Comparison of ENCODE assay signal across 26 mouse cellular contexts in genomic region chr3:122574921-122575320, GRCm38 (mm10). TPM values are rescaled to one million over a fixed set of nuclear protein-coding genes. Genes with fewer than 3 reads are reported as not detected.
DNase-seq lines count a peak whose midpoint lies in the region; ATAC-seq and TF ChIP-seq lines count a peak whose summit lies in the region.
"Had no signal": no experiment of that assay in that cellular context is flagged by ENCODE, and none has a peak within 500 bp of the region (broad histone marks: within the 10 kb centered on the region; RNA-seq: fewer than 3 reads in every experiment).

No protein-coding gene starts in this region.

- no peak for TF ChIP-seq CTCF in bone marrow macrophage, adult 2 months (IDR thresholded peaks at IDR 0.05; ENCODE audit: low read depth, low read length)

- no peaks in the 10 kb centered on the region for H3K27me3 ChIP-seq in midbrain, embryonic 13.5 days
- H3K27me3 ChIP-seq in midbrain, embryonic 14.5 days (ENCODE audit: control insufficient read depth, insufficient read depth, low read length), result no peaks in the 10 kb centered on the region
- H3K27me3 ChIP-seq: embryonic facial prominence, embryonic 13.5 days; forebrain, embryonic 12.5 days; forebrain, embryonic 15.5 days; heart, embryonic 12.5 days; heart, embryonic 15.5 days; hindbrain, embryonic 13.5 days; Patski had no signal

- H3K4me1 ChIP-seq in midbrain, embryonic 13.5 days (replicated peaks), result peaks cover 16% of the 10 kb centered on the region; the same call in 1 of the 2 replicates
- H3K4me1 ChIP-seq in midbrain, embryonic 14.5 days (ENCODE audit: control insufficient read depth, insufficient read depth, low read length), result peaks cover 5% of the 10 kb centered on the region; the same call in 1 of the 2 replicates
- H3K4me1 ChIP-seq in bone marrow macrophage, adult 2 months (ENCODE audit: control insufficient read depth, insufficient read depth, low read length), result peaks cover 42% of the 10 kb centered on the region
- H3K4me1 ChIP-seq: forebrain, embryonic 12.5 days; heart, embryonic 15.5 days; hindbrain, embryonic 10.5 days had no signal

- ATAC-seq in midbrain, embryonic 13.5 days, result no peak
- no peak for ATAC-seq in midbrain, embryonic 14.5 days (ENCODE audit: low FRiP score, low TSS enrichment)
- ATAC-seq: forebrain, embryonic 15.5 days; hindbrain, embryonic 16.5 days; Patski had no signal

- WGBS in midbrain, embryonic 13.5 days, result 91% methylated on average over 1 of the region's 1 CpGs
- WGBS in midbrain, embryonic 14.5 days, result 62% methylated on average over 1 of the region's 1 CpGs
- WGBS in macrophage (ENCODE audit: missing documents), result 56% methylated on average over 1 of the region's 1 CpGs

- H3K4me3 ChIP-seq in midbrain, embryonic 13.5 days (replicated peaks), result no peak overlapping the region
- no peak overlapping the region for H3K4me3 ChIP-seq in midbrain, embryonic 14.5 days (replicated peaks; ENCODE audit: low read depth, low read length)
- H3K4me3 ChIP-seq in bone marrow macrophage, adult 2 months (ENCODE audit: insufficient read depth, low read length), result no peak overlapping the region
- no peak overlapping the region for H3K4me3 ChIP-seq in macrophage (ENCODE audit: inconsistent target)
- H3K4me3 ChIP-seq: embryonic facial prominence, embryonic 10.5 days; embryonic facial prominence, embryonic 13.5 days; erythroblast, embryonic 14.5 days; forebrain, embryonic 12.5 days; forebrain, embryonic 15.5 days; heart, embryonic 12.5 days; heart, embryonic 15.5 days; hindbrain, embryonic 10.5 days; hindbrain, embryonic 13.5 days had no signal

- H3K27ac ChIP-seq in midbrain, embryonic 13.5 days, result 0 out of 2 replicates have a peak overlapping the region, but pooled peaks have one; percentile 14
- no peak overlapping the region for H3K27ac ChIP-seq in midbrain, embryonic 14.5 days (replicated peaks; ENCODE audit: low read depth, low read length)
- peak overlapping the region; percentile 46 for H3K27ac ChIP-seq in bone marrow macrophage, adult 2 months (ENCODE audit: insufficient read depth, low read depth, low read length)
- peak overlapping the region; percentile 78 for H3K27ac ChIP-seq in macrophage
- H3K27ac ChIP-seq: embryonic facial prominence, embryonic 10.5 days; embryonic facial prominence, embryonic 13.5 days; forebrain, embryonic 12.5 days; forebrain, embryonic 15.5 days; heart, embryonic 15.5 days; hindbrain, embryonic 10.5 days; hindbrain, embryonic 13.5 days had no signal

- no peak overlapping the region for H3K9ac ChIP-seq in midbrain, embryonic 13.5 days (replicated peaks)
- H3K9ac ChIP-seq in midbrain, embryonic 14.5 days (replicated peaks; ENCODE audit: low read length), result no peak overlapping the region
- H3K9ac ChIP-seq: embryonic facial prominence, embryonic 13.5 days; forebrain, embryonic 12.5 days; forebrain, embryonic 15.5 days; heart, embryonic 12.5 days; heart, embryonic 15.5 days; hindbrain, embryonic 13.5 days had no signal

- H3K4me2 ChIP-seq in midbrain, embryonic 13.5 days (replicated peaks), result no peak overlapping the region
- no peak overlapping the region for H3K4me2 ChIP-seq in midbrain, embryonic 14.5 days (ENCODE audit: low read length)
- H3K4me2 ChIP-seq: embryonic facial prominence, embryonic 13.5 days; forebrain, embryonic 12.5 days; forebrain, embryonic 15.5 days; heart, embryonic 12.5 days; heart, embryonic 15.5 days; hindbrain, embryonic 13.5 days had no signal

- DNase-seq in midbrain, embryonic 14.5 days, result no peak
- no peak for DNase-seq in adrenal gland, postnatal 14 days
- DNase-seq in thymus, postnatal 4 days, result no peak
- DNase-seq: adrenal gland, postnatal 10 days; cerebellum, adult 2 months; cerebellum, adult 9-11 months; cerebellum, postnatal 25 days; embryo, embryonic 11 days; gastrocnemius, postnatal 25 days; heart, adult 18-20 months; heart, postnatal 10 days; heart, postnatal 36 days had no signal

- no peak for TF ChIP-seq POLR2A in bone marrow macrophage, adult 2 months (IDR thresholded peaks at IDR 0.05; ENCODE audit: borderline replicate concordance, low read depth, low read length)

- H3K9me3 ChIP-seq in midbrain, embryonic 13.5 days, result no peaks in the 10 kb centered on the region
- H3K9me3 ChIP-seq in midbrain, embryonic 14.5 days (ENCODE audit: control insufficient read depth, low read length), result no peaks in the 10 kb centered on the region
- H3K9me3 ChIP-seq: embryonic facial prominence, embryonic 13.5 days; forebrain, embryonic 12.5 days; forebrain, embryonic 15.5 days; heart, embryonic 15.5 days; hindbrain, embryonic 10.5 days; hindbrain, embryonic 13.5 days had no signal

- peaks cover 3% of the 10 kb centered on the region; the same call in 1 of the 2 replicates for H3K36me3 ChIP-seq in midbrain, embryonic 13.5 days
- H3K36me3 ChIP-seq in midbrain, embryonic 14.5 days (ENCODE audit: control insufficient read depth, insufficient read depth, low read length), result 0 out of 2 replicates have a peak, but pooled peaks cover 2% of the 10 kb centered on the region
- H3K36me3 ChIP-seq in macrophage (ENCODE audit: inconsistent target), result no peaks in the 10 kb centered on the region
- H3K36me3 ChIP-seq: heart, embryonic 15.5 days had no signal

- peaks cover 61% of the 10 kb centered on the region for H3K79me2 ChIP-seq in macrophage (ENCODE audit: inconsistent target)

RNA-seq across cellular contexts. Expression of gene Fnbp1l, which starts 44.6 kb away (rescaled TPM):
- polyA plus RNA-seq in midbrain, embryonic 13.5 days (2015; fragmentation: Nextera tagmentation; extraction: Ambion mirVana), result 214 and 234 TPM in 2 replicates
- polyA plus RNA-seq in midbrain, embryonic 14.5 days (2014; fragmentation: Nextera tagmentation; extraction: Ambion mirVana), result 277 and 289 TPM in 2 replicates
- 49.4 and 51.3 TPM in 2 replicates for polyA plus RNA-seq in bone marrow macrophage, adult 2 months (2012; ENCODE audit: insufficient read depth, insufficient read length, missing spikeins)
- 100 to 1,000 TPM in 12 of 26 experiments, 10 to 100 TPM in 14; 15.8 to 857 (median 83.1) TPM for total RNA-seq in macrophage (2018; cell fraction: chromatin; rRNA removed)
- total RNA-seq in macrophage (2018; cell fraction: cytosol; rRNA removed), result 100 to 1,000 TPM in 2 of 26 experiments, 10 to 100 TPM in 15, 1 to 10 TPM in 9; 6.9 to 147 (median 31.3) TPM
- 100 to 1,000 TPM in 11 of 26 experiments, 10 to 100 TPM in 15; 17.1 to 835 (median 90.7) TPM for total RNA-seq in macrophage (2018; cell fraction: nucleus; rRNA removed)
- polyA plus RNA-seq in macrophage (2018), result 7.9 to 12.5 TPM (median 11.0 TPM) in 3 replicates
- 28.9 and 32.2 TPM in 2 replicates for total RNA-seq in adrenal gland, postnatal 14 days (2021)
- polyA plus RNA-seq: erythroblast, embryonic 14.5 days had no signal
